Mouse (Mus musculus): ENCODE measurements around the gene Zfp983.
"Not testable (repeated sequence)": the region's sequence is repeated elsewhere in the genome, so short reads cannot be mapped to it uniquely, and the experiment has no call there.

Gene Zfp983

GRCm38 (mm10) chr17:21650364-21650907, at the start of gene Zfp983:
Zfp983 (plus strand) TSS chr17:21650624.
- DNase-seq = peak; percentile 41

GRCm38 (mm10) chr17:21616356-21616755, 34.1 kb upstream of the Zfp983 start:
- DNase-seq = no peak

- no peak for DNase-seq
Measured at GRCm38 (mm10) chr17:21617352-21617751, 33.1 kb upstream of the Zfp983 start.

- DNase-seq = no peak
Measured at GRCm38 (mm10) chr17:21623647-21624046, 26.8 kb upstream of the Zfp983 start.

GRCm38 (mm10) chr17:21635758-21636157, 14.7 kb upstream of the Zfp983 start:
- not testable (repeated sequence) for DNase-seq

- no peak for DNase-seq
Measured at GRCm38 (mm10) chr17:21648791-21649190, 1.6 kb upstream of the Zfp983 start.

GRCm38 (mm10) chr17:21649936-21650335, 488 bp upstream of the Zfp983 start:
- no peak for DNase-seq

- not testable (repeated sequence) for DNase-seq
Measured at GRCm38 (mm10) chr17:21678826-21679225, 28.4 kb downstream of the Zfp983 start.

GRCm38 (mm10) chr17:21679273-21680018, 29.0 kb downstream of the Zfp983 start:
- DNase-seq = peak; percentile 61

GRCm38 (mm10) chr17:21680019-21680376, 29.6 kb downstream of the Zfp983 start:
- DNase-seq = not testable (repeated sequence)

- no peak for DNase-seq
Measured at GRCm38 (mm10) chr17:21691560-21691959, 41.1 kb downstream of the Zfp983 start, which contains the start of gene Gm10226. Gm10226 (plus strand) TSS chr17:21691860.

- no peak for DNase-seq
Measured at GRCm38 (mm10) chr17:21693342-21693741, 42.9 kb downstream of the Zfp983 start.

- DNase-seq = no peak
Measured at GRCm38 (mm10) chr17:21696073-21696472, 45.6 kb downstream of the Zfp983 start.

- DNase-seq = no peak
Measured at GRCm38 (mm10) chr17:21702281-21703240, 52.1 kb downstream of the Zfp983 start.

GRCm38 (mm10) chr17:21703414-21703813, 53.0 kb downstream of the Zfp983 start:
- no peak for DNase-seq

- DNase-seq = peak; percentile 67
Measured at GRCm38 (mm10) chr17:21707343-21707996, 57.0 kb downstream of the Zfp983 start, which contains the start of gene Zfp760. Zfp760 (plus strand) TSS chr17:21707741.

GRCm38 (mm10) chr17:21708401-21708800, 58.0 kb downstream of the Zfp983 start:
- DNase-seq = no peak
